Mouse (Mus musculus) thymus, postnatal 36 days (tissue): ENCODE results near the gene Sec24c.

Source experiments
- DNase-seq, 2 experiments: peaks; one replicate each; pipeline ENCODE4 v3.0.0; 2022; ENCODE audit warnings: mixed read lengths in 2 of 2

The Sec24c gene

DNA sequence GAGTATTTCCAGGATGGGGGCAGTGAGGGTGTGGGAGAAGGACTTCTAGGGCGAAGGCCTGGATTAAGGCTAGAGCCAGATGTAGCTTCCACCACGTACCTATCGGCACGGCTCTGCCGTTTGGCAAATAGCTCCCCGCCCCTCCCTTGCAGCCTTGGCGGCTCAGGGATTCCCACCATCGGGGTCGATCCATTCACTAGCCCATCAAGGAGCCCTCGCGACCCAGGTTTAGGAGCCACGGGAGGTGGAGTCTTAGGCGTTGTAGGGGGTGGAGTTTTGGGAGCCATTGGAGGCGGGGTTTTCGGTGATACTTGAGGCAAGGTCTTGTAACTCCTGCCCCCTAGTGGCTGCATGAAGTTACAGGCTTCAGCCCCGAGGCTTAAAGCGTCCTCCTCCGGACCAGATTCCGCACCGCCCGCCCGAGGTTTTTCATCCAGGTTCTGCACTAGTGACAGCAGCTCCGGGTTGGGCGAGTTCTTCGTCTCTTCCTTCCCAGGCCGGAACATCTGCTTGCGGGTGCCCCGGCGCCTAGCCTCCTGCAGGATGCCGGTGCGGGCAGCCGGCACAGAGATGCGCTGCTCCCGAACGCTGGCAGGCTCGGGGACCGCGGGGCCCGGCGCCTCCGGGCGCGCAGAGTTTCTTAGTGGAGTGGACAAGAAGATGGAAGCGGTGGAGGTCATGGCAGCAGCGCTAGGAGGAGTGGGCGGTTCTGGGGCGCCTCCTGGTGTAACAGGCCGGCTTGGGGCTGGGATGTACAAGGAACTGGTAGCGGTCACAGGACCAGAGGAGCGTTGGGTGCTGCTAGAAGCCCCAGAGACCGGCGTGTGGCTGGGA, 13.1 kb upstream of the Sec24c start:
- peak; percentile 89 for DNase-seq

DNA sequence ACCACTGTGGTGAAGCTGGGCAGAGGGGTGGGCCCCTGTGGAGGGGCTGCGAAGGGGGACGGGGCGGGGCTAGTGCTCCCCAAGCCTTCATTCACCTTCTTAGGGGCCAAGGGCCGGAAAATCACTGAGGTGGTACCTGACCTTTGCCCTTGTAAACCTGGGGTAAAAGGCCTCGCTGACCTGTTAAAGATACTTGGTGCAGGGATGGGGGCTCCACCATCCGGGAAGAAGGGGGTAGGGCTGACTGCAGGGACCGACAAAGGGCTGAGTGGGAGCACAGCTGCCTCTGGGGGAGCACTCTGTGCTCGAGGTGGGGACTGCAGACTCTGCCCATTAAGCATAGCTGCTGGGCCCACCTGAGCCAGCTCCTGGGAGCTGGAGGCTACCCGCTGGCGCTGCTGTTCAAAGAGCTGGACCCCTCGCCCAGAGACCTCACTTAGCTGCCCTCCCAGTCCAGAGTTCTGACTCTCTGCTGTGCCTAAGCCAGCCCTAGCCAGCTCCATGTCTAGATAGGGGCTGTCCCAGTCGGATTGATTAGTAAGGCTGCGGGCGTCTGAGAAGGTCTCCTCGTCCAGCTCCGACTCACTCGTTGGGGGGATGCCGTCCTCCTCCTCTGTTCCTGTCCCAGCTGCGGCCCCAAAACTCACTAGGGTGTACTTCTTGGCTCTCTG, 12.3 kb upstream of the Sec24c start:
- peak in 1 of 2 experiments; percentile 31 for DNase-seq

DNA sequence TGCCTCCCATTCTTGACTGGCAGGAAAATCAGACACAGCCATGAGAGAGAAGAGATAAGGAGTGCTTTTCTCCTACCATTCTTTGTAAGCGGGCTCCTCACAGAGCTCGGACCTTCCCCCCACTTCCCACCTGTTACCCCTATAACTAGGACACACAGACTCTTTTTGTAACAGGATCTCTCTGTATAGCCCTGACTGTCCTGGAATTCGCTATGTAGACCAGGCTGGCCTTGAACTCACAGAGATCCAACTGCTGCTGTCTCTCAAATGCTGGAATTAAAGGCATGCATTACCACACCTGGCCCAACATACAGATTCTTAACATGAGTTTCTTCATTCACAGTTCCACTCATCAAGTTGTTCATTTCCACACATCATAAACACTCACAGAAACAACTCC, 11.4 kb upstream of the Sec24c start:
- DNase-seq, result no peak

DNA sequence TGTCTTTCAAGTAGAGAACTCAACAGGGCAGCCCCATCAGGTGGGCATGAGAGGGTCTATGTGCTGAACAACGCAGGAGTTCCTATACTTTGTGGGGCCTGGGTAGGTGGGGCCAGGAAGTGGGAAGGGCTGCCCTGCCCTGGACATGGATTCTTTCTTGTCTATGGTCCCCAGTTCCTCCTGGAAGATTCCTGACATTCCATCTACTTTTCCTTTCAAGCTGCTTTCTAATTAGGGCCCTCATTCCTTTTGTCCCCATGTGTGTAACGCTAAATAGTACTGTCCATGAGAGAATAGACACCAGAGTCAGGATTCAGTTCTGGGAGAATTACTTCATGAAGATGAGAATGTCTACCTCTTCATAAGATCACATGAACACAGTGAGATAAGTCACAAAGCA, 10.5 kb upstream of the Sec24c start:
- DNase-seq, result no peak

DNA sequence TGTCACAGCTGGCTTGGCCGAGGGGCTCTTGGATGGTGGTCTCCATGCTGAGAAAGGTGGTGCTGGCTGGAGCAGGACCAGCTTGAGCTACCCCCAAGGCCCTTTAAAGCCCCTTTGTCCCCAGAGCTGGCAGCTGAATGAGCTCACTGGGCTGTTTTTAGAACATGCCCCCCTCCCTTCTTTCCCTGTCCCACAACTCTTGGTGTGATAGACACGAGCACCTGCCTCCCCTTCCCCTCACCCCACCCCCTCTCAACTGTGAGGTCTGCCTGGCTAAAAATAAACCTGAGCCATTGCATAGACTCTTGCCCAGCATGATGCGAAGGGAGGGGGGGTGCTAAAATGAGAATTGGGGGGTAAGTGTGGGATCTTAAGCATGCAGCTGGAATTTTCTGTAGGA, 9.7 kb upstream of the Sec24c start:
- no peak for DNase-seq

DNA sequence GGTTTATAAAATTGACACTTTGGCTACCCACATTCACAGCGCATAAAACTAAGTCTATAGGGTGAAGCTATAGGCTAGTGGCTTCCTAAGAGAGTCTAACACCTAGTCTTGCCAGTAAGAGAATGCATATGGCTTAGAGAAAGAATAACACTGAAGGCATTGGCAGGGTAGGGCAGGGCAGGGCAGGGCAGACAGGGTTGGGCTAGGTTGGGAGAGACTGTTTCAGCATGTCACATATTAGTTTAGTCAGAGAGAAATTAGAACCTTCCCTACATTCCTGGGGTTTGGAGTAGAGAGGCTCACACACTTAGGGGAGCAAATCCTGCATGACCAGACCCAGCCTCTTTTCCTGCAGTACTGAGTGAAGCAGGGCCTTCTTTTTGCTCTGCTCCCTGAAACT, 6.6 kb upstream of the Sec24c start:
- no peak for DNase-seq

DNA sequence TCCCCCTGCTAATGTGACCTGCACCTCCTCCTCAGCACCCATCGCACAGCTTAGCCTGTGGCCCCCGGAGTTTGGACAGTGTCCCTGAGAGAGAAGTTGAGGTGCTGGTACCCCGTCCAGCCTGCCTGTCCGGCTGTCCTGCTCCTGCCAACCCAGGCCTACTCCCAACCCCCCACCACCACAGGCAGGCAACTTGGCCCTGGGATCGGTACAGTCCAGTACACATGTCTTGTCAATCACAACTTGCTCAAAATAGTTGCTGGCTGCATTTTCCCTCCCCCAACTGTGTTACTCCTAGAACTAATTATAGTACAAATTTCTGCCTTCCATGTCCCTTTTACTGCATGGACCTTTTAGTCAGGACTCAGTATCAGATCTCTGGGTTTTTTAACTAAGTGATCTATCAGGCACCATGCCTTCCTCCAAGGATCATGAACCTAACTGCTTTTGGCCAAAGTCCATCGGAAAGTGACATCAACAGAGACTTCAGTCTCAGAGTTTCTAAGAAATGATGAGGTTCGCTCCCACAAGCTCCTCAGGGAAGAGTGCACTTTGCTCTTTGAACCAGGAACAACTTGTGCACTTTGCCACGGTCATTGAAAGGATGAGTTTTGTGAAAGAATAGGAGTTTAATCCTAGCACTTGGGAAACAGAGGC, 5.8 kb upstream of the Sec24c start, which contains the start of gene Synpo2l:
Gene Synpo2l (minus strand): TSS at position 201 of the 657 bp plus-strand sequence.
- DNase-seq, result no peak

DNA sequence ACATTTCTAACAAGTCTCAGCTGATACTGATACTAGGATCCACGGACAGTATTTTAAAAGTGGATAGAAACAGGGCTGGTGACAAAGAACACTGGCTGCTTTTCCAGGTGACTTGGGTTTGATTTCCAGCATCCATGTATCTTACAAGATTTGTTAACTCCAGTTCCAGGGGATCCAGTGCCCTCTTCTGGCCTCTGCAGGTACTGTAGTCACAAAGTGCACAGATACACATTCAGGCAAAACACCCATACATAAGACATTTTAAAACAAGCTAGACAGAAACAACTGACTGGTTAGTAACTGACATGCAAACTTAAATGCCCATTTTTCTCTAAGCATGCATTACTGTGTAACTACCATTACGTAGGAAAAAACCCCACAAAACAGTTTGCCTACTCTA, 1.1 kb upstream of the Sec24c start:
- peak; percentile 26 to 33 for DNase-seq

DNA sequence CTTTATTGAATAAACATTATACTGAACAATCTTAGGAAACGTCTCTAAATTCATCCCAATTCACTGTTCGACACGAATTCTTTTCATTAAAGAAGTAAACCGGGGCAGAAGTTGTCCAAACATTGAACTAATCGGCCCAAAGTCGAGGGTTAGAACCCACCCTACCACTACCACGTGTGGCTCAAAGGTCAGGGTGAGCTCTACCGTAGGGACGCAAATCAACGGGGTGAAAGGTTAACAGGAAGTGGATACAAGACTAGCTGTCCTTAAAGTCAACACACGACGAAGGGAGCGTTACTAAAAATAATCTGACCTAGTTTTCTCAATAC, 409 bp upstream of the Sec24c start:
- peak; percentile 25 to 32 for DNase-seq

DNA sequence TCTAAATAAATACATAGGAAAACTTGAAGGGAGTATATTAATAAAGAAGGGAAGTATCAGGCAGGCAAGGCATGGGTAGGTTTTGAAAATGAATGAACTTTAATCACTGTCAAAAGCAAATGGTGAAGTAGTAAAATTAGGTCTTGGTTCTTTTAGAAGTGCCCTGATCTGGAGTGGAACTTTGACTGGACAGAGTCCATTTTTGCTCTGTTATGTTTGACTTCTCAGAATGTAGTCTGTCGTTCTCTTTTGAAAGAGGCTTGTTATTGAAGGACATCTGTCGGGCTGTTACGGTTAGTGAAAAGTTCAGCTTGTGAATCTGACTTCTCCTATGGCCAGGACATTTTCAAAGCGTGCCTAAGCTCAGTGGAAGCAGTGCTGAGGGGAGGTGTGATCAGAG, 3.8 kb downstream of the Sec24c start:
- DNase-seq, result no peak

DNA sequence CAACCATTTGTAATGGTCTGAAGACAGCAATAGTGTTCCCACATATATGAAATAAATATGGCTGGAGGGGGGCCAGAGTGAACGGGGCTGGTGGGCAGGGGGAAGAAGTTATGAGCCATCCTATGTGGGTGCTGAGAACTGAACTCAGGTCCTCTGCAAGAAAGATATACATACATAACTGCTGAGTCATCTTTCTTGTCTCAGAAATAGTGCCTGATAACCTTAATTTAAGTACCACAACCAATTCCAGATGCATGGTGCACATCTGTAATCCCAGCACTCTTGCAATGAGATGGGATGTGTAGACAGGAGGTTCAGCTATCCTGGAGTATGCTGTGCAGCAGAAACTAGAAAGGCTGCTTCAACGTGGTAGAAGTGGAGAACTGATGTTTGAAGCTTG, 7.6 kb downstream of the Sec24c start:
- DNase-seq, result no peak

DNA sequence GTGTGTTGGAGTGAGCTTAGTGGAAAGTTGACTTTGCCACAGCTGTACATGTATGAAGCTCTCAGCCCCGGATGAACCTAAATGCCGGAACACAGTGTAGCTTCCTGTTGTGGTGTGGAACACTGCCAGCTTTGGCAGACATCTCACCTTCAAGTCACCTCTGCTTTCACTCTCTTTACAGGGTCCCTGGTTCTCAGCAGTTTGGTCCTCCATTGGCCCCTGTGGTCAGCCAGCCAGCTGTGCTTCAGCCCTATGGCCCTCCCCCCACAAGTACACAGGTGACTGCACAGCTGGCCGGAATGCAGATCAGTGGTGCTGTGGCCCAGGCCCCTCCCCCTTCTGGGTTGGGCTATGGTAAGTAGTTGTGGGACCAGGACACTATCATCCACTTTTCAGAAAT, 8.4 kb downstream of the Sec24c start:
- peak; percentile 73 to 80 for DNase-seq

DNA sequence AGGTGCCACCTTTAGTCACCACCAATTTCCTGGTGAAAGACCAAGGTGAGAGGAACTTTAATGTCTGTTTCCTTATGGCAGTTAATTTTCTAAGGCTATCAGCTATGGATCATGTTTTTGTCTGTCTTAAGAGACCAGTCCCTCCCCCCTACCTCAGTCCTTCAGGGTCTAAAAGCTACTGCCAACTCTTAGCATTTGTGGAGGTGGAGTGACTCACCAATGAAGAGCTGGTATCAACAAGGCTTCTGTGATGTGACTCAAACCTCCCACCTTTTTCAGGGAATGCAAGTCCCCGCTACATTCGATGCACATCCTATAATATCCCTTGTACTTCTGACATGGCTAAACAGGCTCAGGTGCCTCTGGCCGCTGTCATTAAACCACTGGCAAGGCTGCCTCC, 12.5 kb downstream of the Sec24c start:
- DNase-seq, result no peak

DNA sequence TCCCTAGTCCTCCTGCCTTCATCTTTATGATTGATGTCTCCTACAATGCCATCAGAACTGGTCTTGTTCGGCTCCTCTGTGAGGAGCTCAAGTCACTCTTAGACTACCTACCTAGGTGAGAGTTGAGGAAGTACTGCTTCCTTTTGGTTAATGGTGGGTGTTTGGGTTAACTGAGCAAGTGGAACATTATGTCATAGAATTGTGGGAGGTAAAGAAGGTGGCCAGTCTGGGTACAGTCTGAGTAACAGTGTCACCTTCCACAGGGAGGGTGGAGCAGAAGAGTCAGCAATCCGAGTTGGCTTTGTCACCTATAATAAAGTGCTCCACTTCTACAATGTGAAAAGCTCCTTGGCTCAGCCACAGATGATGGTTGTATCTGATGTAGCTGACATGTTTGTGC, 14.9 kb downstream of the Sec24c start:
- DNase-seq, result no peak

DNA sequence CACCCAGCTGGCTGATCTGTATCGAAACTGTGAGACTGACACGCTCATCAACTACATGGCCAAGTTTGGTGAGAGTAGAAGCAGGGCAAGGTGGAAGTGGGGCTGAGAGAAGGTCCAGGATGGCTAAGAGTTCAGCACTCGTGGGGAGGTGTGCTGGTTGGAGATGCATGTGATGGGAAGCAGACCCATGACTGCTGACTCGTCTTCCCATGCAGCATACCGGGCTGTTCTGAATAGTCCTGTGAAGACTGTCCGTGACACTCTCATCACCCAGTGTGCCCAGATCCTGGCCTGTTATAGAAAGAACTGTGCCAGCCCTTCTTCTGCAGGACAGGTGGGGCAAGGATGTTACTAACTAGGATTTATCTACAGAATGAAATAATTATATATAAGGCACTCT, 17.7 kb downstream of the Sec24c start:
- no peak for DNase-seq

DNA sequence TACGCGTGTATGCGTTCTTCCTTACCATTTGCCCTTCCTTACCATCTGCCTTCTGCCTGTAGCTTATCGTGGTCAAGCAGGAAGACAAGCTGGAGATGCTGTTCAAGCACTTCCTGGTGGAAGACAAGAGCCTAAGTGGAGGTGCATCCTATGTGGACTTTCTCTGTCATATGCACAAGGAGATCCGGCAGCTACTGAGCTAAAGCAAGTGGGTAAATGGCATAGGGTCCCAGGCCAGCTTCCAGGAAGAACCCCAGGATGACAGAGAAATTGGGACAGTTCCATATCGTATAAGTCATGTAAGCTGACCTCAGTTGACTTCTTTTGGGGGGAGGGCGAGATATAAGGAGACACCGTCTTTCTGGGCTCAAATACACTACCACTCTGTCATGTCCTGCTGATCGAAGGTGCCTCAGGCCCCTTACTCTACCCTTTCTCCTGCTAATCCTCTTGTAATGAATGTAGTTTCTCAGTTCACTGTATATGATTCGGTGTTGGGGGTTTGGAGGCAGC, 19.5 kb downstream of the Sec24c start:
- no peak for DNase-seq

DNA sequence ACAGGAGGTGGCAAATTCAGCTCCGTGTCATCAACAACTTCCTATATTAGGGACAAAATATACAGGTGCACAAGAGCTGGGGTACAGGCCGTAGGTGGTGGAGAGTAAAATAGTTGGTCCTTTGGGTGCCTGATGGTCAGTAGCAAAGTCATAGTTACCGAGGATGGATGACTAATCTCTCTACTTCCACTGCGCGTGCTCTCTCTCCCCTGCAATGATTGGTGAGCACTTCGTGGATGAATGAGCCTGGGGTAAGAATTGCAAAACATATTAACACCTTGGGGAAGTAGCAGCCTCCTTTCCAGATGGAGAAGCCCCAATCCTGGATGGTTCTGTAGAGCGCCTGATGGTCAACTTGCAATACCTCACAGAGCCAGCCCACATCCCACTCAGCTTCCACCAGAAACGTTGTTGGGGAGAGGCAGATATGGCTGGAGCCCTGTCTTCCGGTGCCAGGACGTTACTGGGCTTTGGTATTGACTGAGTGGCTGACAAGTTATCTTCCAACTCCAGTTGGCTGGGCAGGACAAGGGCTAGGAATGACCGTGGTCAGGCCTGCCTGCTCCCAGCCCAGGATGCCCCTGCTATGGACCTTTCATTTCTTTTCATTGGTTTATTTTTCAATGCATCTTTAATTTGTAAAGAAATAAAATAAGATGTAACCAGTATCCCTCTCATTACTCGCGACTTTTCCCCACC, 20.2 kb downstream of the Sec24c start:
- DNase-seq, result peak; percentile 7 to 35

DNA sequence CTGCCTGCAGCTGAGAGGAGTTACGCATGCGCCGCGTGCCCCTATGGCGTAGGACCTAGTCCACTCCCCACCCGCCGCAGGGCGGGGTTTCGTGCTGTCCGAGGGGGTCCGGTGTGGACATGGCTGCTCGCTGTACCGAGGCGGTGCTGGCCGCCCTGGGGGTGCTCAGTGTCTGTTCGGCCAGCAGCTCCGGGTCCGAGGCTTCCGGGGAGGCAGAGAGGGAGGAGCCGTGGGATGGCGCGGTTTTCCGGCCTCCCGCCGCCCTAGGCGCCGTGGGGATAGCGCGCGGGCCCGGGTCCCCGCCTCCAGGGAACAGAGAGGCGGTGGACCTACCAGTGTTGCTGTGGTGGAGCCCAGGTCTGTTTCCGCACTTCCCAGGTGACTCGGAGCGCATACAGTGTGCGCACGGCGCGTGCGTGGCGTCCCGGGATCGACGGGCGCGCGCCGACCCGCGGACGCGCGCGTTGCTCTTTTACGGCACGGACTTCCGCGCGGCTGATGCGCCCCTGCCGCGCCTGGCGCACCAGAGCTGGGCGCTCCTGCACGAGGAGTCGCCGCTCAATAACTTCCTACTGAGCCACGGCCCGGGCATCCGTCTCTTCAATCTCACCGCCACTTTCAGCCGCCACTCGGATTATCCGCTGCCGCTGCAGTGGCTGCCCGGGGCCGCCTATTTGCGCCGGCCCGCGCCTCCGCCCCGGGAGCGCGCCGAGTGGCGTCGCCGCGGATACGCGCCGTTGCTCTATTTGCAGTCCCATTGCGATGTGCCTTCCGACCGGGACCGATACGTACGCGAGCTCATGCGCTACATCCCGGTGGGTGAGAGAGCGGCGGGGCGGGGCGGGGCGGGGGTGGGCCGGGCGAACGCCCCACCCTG, 21.0 kb downstream of the Sec24c start, which contains the start of gene Fut11:
Gene Fut11 (plus strand): TSS at position 85 of the 877 bp plus-strand sequence.
- DNase-seq, result peak; percentile 79 to 83

DNA sequence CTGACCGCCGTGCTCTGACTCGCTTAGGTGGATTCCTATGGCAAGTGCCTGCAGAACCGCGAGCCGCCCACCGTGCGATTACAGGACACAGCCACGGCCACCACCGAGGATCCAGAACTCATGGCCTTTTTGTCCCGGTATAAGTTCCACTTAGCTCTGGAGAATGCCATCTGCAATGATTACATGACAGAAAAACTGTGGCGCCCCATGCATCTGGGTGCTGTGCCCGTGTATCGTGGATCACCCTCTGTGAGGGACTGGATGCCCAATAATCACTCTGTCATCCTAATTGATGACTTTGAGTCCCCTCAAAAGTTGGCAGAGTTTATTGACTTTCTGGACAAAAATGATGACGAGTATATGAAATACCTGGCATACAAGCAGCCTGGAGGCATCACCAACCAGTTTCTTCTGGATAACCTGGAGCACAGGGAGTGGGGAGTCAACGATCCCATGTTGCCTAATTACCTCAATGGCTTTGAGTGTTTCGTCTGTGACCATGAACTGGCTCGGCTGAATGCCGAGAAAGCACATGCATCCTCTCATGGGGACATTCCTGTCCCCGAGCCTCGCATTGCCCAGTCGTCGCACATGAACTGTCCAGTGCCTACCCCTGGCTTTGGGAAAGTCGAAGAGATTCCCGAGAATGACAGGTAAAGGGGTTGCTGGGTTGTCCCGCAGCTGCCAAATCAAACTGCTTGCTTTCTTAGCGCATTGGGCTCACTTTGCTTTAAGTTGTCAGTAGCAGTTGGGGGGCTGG, 21.8 kb downstream of the Sec24c start:
- no peak for DNase-seq

DNA sequence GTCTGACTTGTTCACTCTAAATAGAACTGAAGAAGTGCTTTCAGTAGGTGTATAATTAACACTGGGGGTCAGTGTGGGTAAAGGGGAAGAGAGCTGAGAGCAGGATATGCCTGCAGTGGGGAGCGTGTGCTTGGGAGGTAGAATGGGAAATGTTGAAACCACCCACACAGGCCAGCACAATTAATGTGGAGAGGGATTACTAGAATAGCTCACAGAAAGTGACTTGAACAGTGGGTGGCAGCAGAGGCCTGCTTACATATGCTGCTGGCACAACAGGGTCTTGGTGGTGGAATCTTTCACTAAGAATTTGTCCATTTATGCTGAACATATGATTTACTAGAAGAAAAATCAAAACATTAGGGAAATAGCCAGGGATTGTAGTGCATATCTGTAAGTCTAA, 22.9 kb downstream of the Sec24c start:
- peak; percentile 47 for DNase-seq

DNA sequence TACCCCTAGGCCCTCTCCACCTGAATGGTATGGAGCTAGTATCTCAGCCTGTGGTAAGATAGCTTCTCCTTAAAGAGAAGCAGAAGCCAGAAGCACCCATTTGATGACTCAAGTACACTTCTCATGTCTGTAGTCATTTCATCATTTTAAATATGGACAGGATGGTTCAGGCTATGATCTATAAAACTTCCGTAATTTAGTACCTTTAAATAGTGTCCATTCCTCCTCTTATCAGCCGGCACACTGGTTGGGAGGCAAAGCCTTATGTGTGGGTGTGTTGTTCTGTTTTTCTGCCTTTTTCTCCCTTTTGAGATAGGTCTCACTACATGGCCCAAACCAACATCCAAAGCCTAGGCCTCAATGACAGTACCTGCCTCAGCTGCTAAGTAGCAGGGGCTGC, 24.4 kb downstream of the Sec24c start:
- no peak for DNase-seq
